Mouse (Mus musculus): ENCODE results near the gene Ube2n.

Gene Ube2n

GRCm38 (mm10) chr10:95514656-95515292 is at the start of gene Ube2n:
Ube2n (plus strand) TSS chr10:95515145.
- DNase-seq (ENCODE audit: low spot score), result peak; percentile 98

GRCm38 (mm10) chr10:95465485-95465896 is 49.5 kb upstream of the Ube2n start:
- no peak for DNase-seq (ENCODE audit: low spot score)

- DNase-seq (ENCODE audit: low spot score), result no peak
Observed at GRCm38 (mm10) chr10:95468894-95469293, 46.1 kb upstream of the Ube2n start.

- no peak for DNase-seq (ENCODE audit: low spot score)
Observed at GRCm38 (mm10) chr10:95471186-95471585, 43.8 kb upstream of the Ube2n start.

- no peak for DNase-seq (ENCODE audit: low spot score)
Observed at GRCm38 (mm10) chr10:95471889-95472547, 42.9 kb upstream of the Ube2n start.

- peak; percentile 93 for DNase-seq (ENCODE audit: low spot score)
Observed at GRCm38 (mm10) chr10:95475923-95476322, 39.0 kb upstream of the Ube2n start.

GRCm38 (mm10) chr10:95477516-95477915 is 37.4 kb upstream of the Ube2n start:
- no peak for DNase-seq (ENCODE audit: low spot score)

- peak; percentile 36 for DNase-seq (ENCODE audit: low spot score)
Observed at GRCm38 (mm10) chr10:95489653-95490052, 25.3 kb upstream of the Ube2n start.

GRCm38 (mm10) chr10:95494268-95494667 is 20.7 kb upstream of the Ube2n start:
- DNase-seq (ENCODE audit: low spot score), result no peak

GRCm38 (mm10) chr10:95501033-95501432 is 13.9 kb upstream of the Ube2n start:
- DNase-seq (ENCODE audit: low spot score), result peak; percentile 27

- peak; percentile 95 for DNase-seq (ENCODE audit: low spot score)
Observed at GRCm38 (mm10) chr10:95501463-95502081, 13.4 kb upstream of the Ube2n start, which contains the start of gene Mrpl42. Mrpl42 (minus strand) TSS chr10:95501940.

GRCm38 (mm10) chr10:95503443-95504235 is 11.3 kb upstream of the Ube2n start:
- no peak for DNase-seq (ENCODE audit: low spot score)

GRCm38 (mm10) chr10:95504341-95504740 is 10.6 kb upstream of the Ube2n start:
- no peak for DNase-seq (ENCODE audit: low spot score)

GRCm38 (mm10) chr10:95508126-95508525 is 6.8 kb upstream of the Ube2n start:
- DNase-seq (ENCODE audit: low spot score), result no peak

GRCm38 (mm10) chr10:95508793-95509192 is 6.2 kb upstream of the Ube2n start:
- no peak for DNase-seq (ENCODE audit: low spot score)

GRCm38 (mm10) chr10:95509263-95509662 is 5.7 kb upstream of the Ube2n start:
- DNase-seq (ENCODE audit: low spot score), result no peak

- DNase-seq (ENCODE audit: low spot score), result no peak
Observed at GRCm38 (mm10) chr10:95512635-95513034, 2.3 kb upstream of the Ube2n start.

- DNase-seq (ENCODE audit: low spot score), result peak; percentile 34
Observed at GRCm38 (mm10) chr10:95513768-95514556, 983 bp upstream of the Ube2n start.

- DNase-seq (ENCODE audit: low spot score), result peak; percentile 37
Observed at GRCm38 (mm10) chr10:95515293-95515931, 467 bp downstream of the Ube2n start.

- DNase-seq (ENCODE audit: low spot score), result no peak
Observed at GRCm38 (mm10) chr10:95517656-95518055, 2.7 kb downstream of the Ube2n start.

Data from embryo, embryonic 10 days (tissue).